Mouse (Mus musculus) embryonic facial prominence, embryonic 12.5 days (tissue): ENCODE measurements around the gene Nav2. TPM values are rescaled to one million over a fixed set of nuclear protein-coding genes. Genes with fewer than 3 reads are reported as not detected.

ENCODE experiments used
- ATAC-seq: fragments of 200-750 bp; cut with Nextera tagmentation; 2 replicates; pipeline ENCODE4 v1.8.0; 2017; ENCODE audit not compliant: insufficient number of reproducible peaks, insufficient read depth, low FRiP score, low TSS enrichment
- H3K27ac ChIP-seq: fragments of 300-500 bp; sonication (generic); 2 replicates; pipeline ENCODE4 v1.5.1; 2016; ENCODE audit warnings: mild to moderate bottlenecking
- H3K27me3 ChIP-seq: fragments of 300-500 bp; sonication (generic); 2 replicates; pipeline ENCODE4 v1.6.1; 2016; ENCODE audit warnings: mild to moderate bottlenecking, moderate library complexity
- H3K36me3 ChIP-seq: fragments of 300-500 bp; sonication (generic); 2 replicates; pipeline ENCODE4 v1.6.1; 2016; ENCODE audit warnings: mild to moderate bottlenecking
- H3K4me1 ChIP-seq: fragments of 300-500 bp; sonication (generic); 2 replicates; pipeline ENCODE4 v1.6.1; 2016
- H3K4me2 ChIP-seq: fragments of 300-500 bp; sonication (generic); replicated peaks from 2 replicates; pipeline ENCODE4 v1.6.1; 2016; ENCODE audit warnings: mild to moderate bottlenecking, moderate library complexity
- H3K4me3 ChIP-seq: fragments of 300-500 bp; sonication (generic); 2 replicates; pipeline ENCODE4 v1.5.1; 2016; ENCODE audit warnings: mild to moderate bottlenecking
- H3K9ac ChIP-seq: fragments of 300-500 bp; sonication (generic); 2 replicates; pipeline ENCODE4 v1.6.1; 2016; ENCODE audit warnings: mild to moderate bottlenecking, moderate library complexity
- H3K9me3 ChIP-seq: fragments of 300-500 bp; sonication (generic); 2 replicates; pipeline ENCODE4 v1.6.1; 2016; ENCODE audit warnings: mild to moderate bottlenecking, moderate library complexity
- WGBS: fragments of 180-500 bp; shearing (Covaris S2); methylation state at CpG from one replicate; pipeline ENCODE4 v1.1.7; 2016; 5-methylcytosine and 5-hydroxymethylcytosine counted together
- polyA plus RNA-seq: library from polyadenylated mRNA; unstranded; fragments of >200 nt; fragmentation: Nextera tagmentation; extraction: Ambion mirVana; gene quantifications from 2 replicates; pipeline ENCODE4 v1.2.1, GENCODE M21; 2016

Nav2 gene
- polyA plus RNA-seq, 1 experiment from 2014 or later, result 14.2 TPM

- Histone ChIP-seq H3K4me2 (no peak overlapping the region), H3K27ac (no peak overlapping the region), H3K4me1 (peaks cover 15% of the 10 kb centered on the region), H3K9ac (no peak overlapping the region), H3K9me3 (no peaks in the 10 kb centered on the region), H3K27me3 (peaks cover 40% of the 10 kb centered on the region), H3K36me3 (no peaks in the 10 kb centered on the region), H3K4me3 (no peak overlapping the region)
- WGBS, result 86% methylated on average over 13 of the region's 13 CpGs
- no peak for ATAC-seq
Measured at GRCm38 (mm10) chr7:49250581-49251307, 342.2 kb downstream of the Nav2 start.

GRCm38 (mm10) chr7:49251308-49251638 lies 342.8 kb downstream of the Nav2 start:
- peaks cover 37% of the 10 kb centered on the region for H3K27me3 ChIP-seq
- H3K4me1 ChIP-seq, result peaks cover 18% of the 10 kb centered on the region
- 58% methylated on average over 10 of the region's 10 CpGs for WGBS
- no peaks in the 10 kb centered on the region for H3K9me3 ChIP-seq
- no peak overlapping the region for H3K4me3 ChIP-seq
- H3K27ac ChIP-seq, result no peak overlapping the region
- ATAC-seq, result no peak
- H3K9ac ChIP-seq, result no peak overlapping the region
- H3K36me3 ChIP-seq, result no peaks in the 10 kb centered on the region
- H3K4me2 ChIP-seq, result no peak overlapping the region

GRCm38 (mm10) chr7:49252444-49252843 lies 343.9 kb downstream of the Nav2 start:
- Histone ChIP-seq H3K9ac (no peak overlapping the region), H3K27me3 (peaks cover 26% of the 10 kb centered on the region), H3K4me2 (no peak overlapping the region), H3K4me3 (no peak overlapping the region), H3K4me1 (peaks cover 13% of the 10 kb centered on the region; the same call in 1 of the 2 replicates), H3K36me3 (no peaks in the 10 kb centered on the region), H3K27ac (no peak overlapping the region), H3K9me3 (no peaks in the 10 kb centered on the region)
- ATAC-seq, result no peak
- 91% methylated on average over 7 of the region's 7 CpGs for WGBS

GRCm38 (mm10) chr7:49252902-49253301 lies 344.4 kb downstream of the Nav2 start:
- Histone ChIP-seq H3K36me3 (no peaks in the 10 kb centered on the region), H3K27me3 (peaks cover 21% of the 10 kb centered on the region), H3K4me1 (peaks cover 11% of the 10 kb centered on the region; the same call in 1 of the 2 replicates), H3K27ac (no peak overlapping the region), H3K9me3 (no peaks in the 10 kb centered on the region), H3K9ac (no peak overlapping the region), H3K4me3 (no peak overlapping the region), H3K4me2 (no peak overlapping the region)
- no peak for ATAC-seq
- WGBS, result 78% methylated on average over 6 of the region's 6 CpGs

- no peak overlapping the region for H3K4me3 ChIP-seq
- no peak overlapping the region for H3K9ac ChIP-seq
- no peak for ATAC-seq
- H3K4me1 ChIP-seq, result peaks cover 7% of the 10 kb centered on the region; the same call in 1 of the 2 replicates
- no peaks in the 10 kb centered on the region for H3K9me3 ChIP-seq
- no peaks in the 10 kb centered on the region for H3K27me3 ChIP-seq
- no peaks in the 10 kb centered on the region for H3K36me3 ChIP-seq
- WGBS, result 90% methylated on average over 5 of the region's 5 CpGs
- H3K4me2 ChIP-seq, result no peak overlapping the region
- no peak overlapping the region for H3K27ac ChIP-seq
Measured at GRCm38 (mm10) chr7:49255053-49255452, 346.5 kb downstream of the Nav2 start.

GRCm38 (mm10) chr7:49257234-49257906 lies 348.9 kb downstream of the Nav2 start:
- Histone ChIP-seq H3K9ac (no peak overlapping the region), H3K4me3 (no peak overlapping the region), H3K27me3 (no peaks in the 10 kb centered on the region), H3K27ac (no peak overlapping the region), H3K4me1 (peaks cover 24% of the 10 kb centered on the region; the same call in 1 of the 2 replicates), H3K4me2 (no peak overlapping the region), H3K9me3 (no peaks in the 10 kb centered on the region), H3K36me3 (no peaks in the 10 kb centered on the region)
- 80% methylated on average over 13 of the region's 13 CpGs for WGBS
- no peak for ATAC-seq

- Histone ChIP-seq H3K27me3 (no peaks in the 10 kb centered on the region), H3K9ac (no peak overlapping the region), H3K9me3 (no peaks in the 10 kb centered on the region), H3K4me2 (no peak overlapping the region), H3K27ac (no peak overlapping the region), H3K36me3 (no peaks in the 10 kb centered on the region), H3K4me3 (no peak overlapping the region), H3K4me1 (peaks cover 24% of the 10 kb centered on the region; the same call in 1 of the 2 replicates)
- no peak for ATAC-seq
- WGBS, result 86% methylated on average over 6 of the region's 6 CpGs
Measured at GRCm38 (mm10) chr7:49258088-49258487, 349.6 kb downstream of the Nav2 start.

GRCm38 (mm10) chr7:49261941-49262511 lies 353.5 kb downstream of the Nav2 start:
- H3K36me3 ChIP-seq, result no peaks in the 10 kb centered on the region
- no peak for ATAC-seq
- no peaks in the 10 kb centered on the region for H3K9me3 ChIP-seq
- no peaks in the 10 kb centered on the region for H3K27me3 ChIP-seq
- H3K9ac ChIP-seq, result no peak overlapping the region
- H3K4me3 ChIP-seq, result no peak overlapping the region
- H3K27ac ChIP-seq, result no peak overlapping the region
- H3K4me1 ChIP-seq, result peaks cover 17% of the 10 kb centered on the region; the same call in 1 of the 2 replicates
- 59% methylated on average over 13 of the region's 13 CpGs for WGBS
- H3K4me2 ChIP-seq, result no peak overlapping the region

- no peaks in the 10 kb centered on the region for H3K27me3 ChIP-seq
- peaks cover 5% of the 10 kb centered on the region; the same call in 1 of the 2 replicates for H3K4me1 ChIP-seq
- no peak for ATAC-seq
- 87% methylated on average over 6 of the region's 6 CpGs for WGBS
- H3K4me2 ChIP-seq, result no peak overlapping the region
- no peak overlapping the region for H3K9ac ChIP-seq
- H3K36me3 ChIP-seq, result no peaks in the 10 kb centered on the region
- H3K9me3 ChIP-seq, result no peaks in the 10 kb centered on the region
- H3K27ac ChIP-seq, result no peak overlapping the region
- no peak overlapping the region for H3K4me3 ChIP-seq
Measured at GRCm38 (mm10) chr7:49266422-49266821, 357.9 kb downstream of the Nav2 start.

GRCm38 (mm10) chr7:49267621-49268325 lies 359.3 kb downstream of the Nav2 start:
- H3K27ac ChIP-seq, result no peak overlapping the region
- H3K4me2 ChIP-seq, result no peak overlapping the region
- H3K36me3 ChIP-seq, result no peaks in the 10 kb centered on the region
- H3K4me3 ChIP-seq, result no peak overlapping the region
- H3K9me3 ChIP-seq, result no peaks in the 10 kb centered on the region
- no peaks in the 10 kb centered on the region; the same call in 1 of the 2 replicates for H3K4me1 ChIP-seq
- WGBS, result 78% methylated on average over 12 of the region's 12 CpGs
- no peak overlapping the region for H3K9ac ChIP-seq
- ATAC-seq, result no peak
- 0 out of 2 replicates have a peak, but pooled peaks cover 3% of the 10 kb centered on the region for H3K27me3 ChIP-seq

GRCm38 (mm10) chr7:49268401-49268921 lies 359.9 kb downstream of the Nav2 start:
- no peak for ATAC-seq
- H3K36me3 ChIP-seq, result no peaks in the 10 kb centered on the region
- H3K9me3 ChIP-seq, result no peaks in the 10 kb centered on the region
- no peak overlapping the region for H3K27ac ChIP-seq
- no peak overlapping the region for H3K4me2 ChIP-seq
- no peak overlapping the region for H3K4me3 ChIP-seq
- no peak overlapping the region for H3K9ac ChIP-seq
- 85% methylated on average over 9 of the region's 9 CpGs for WGBS
- H3K4me1 ChIP-seq, result no peaks in the 10 kb centered on the region; the same call in 1 of the 2 replicates
- 0 out of 2 replicates have a peak, but pooled peaks cover 4% of the 10 kb centered on the region for H3K27me3 ChIP-seq
